Mouse (Mus musculus) CH12F3 (cell line): Measurements from ENCODE around the gene Dusp18.
"Not testable (repeated sequence)": the region's sequence is repeated elsewhere in the genome, so short reads cannot be mapped to it uniquely, and the experiment has no call there.

Experiments used
- in situ Hi-C: fragments of 300-500 bp; cut with MboI; formaldehyde crosslinking; loops from 2 replicates; pipeline ENCODE4 v1.14.3; 2020; ENCODE audit warnings: low sequenced_read_pairs

The Dusp18 gene

DNA sequence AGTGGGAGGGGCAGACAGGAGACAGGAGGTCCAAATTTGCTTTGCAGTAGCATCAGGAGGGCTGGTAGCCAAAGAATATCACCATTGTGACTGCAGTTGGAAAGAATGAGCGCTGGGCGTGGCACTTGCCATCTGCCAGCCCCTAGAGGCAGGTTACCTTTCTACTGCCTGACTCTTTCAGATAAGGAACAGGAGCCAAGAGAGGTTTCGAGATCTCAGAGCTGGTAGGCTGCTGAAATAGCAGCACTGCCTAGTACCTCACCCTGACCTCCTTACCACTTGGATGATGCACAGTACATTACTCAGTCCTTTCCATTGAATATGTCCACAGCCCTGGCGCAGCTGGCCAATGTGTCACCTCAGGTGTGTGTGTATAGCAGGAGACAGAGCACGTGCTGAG, 7.7 kb upstream of the Dusp18 start:
- in situ Hi-C loops = no loop called here

DNA sequence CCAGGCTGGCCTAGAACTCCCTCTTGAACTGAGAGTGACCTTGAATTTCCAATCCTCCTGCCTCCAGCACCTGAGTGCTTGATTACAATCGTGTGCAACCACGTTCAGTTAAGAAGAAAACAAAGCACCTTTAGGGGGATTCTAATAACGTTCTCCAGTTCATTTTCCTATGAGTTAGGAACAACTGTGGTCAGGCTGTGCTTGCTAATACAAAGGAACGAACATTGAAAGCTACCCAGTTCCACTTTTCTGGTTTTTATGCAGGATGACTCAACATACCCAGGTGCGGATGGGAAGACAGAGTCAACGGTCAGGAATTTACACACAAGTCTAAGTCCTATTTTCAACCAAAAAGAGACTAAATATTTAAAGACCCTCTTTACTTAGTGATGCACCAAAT, 1.1 kb upstream of the Dusp18 start:
- in situ Hi-C loops = no loop called here

DNA sequence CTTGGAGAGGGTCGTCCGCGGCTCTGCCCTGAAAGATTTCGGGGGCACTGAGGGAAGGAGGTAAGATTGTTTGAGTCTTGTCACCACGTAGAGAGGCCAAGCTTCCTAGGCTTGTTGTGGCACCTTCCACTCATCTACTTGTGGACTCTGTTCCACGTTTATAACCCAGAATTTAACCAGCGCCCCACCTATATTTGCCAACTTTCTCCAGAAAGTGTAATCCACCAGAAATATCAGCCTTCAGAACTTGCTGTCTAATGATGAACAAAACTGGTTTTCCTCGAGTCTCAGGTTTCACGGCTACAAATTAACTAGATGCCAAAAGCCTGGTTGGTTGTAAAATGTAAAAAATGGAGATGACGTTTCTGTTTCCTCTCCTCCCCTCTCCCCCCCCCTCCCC, 418 bp downstream of the Dusp18 start:
- in situ Hi-C loops = no loop called here

DNA sequence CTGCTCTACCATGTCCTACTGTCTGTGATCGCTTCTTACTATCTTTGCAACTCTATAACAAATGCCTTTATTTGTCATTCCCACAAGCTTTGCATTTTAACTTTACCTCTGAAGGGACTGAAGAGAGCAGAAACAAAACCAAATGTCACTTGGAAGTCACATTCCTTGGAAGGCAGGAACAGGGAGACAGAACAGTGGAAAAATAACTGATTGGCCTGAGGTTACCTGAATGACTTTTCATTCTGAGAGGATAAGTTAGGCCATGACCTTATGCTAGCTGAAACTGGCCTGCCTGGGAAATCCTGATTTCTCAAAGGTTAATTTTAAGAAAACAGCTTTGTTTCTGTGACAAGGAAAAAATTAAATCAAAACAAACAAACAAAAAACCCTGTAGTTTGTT, 893 bp downstream of the Dusp18 start:
- in situ Hi-C loops = no loop called here

DNA sequence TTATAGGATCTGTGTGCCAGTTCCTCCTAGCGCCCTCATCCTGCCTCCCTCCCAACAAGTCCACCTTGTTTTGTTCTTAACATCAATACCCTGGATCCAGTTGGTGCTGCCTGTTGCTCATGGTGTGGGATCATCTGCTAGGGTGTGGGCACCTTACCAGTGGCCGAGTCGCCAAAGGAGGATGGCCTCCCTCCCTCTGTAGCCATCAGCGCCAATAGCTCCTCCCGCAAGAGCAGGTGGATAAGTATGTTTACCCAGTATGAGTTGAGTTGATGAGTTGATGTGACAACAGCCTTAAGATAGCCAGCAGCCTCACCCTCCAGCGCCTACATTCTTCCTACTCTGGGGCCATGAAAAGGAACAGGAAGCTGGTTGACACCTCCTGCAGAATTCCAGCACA, 5.3 kb downstream of the Dusp18 start:
- in situ Hi-C loops = no loop called here

DNA sequence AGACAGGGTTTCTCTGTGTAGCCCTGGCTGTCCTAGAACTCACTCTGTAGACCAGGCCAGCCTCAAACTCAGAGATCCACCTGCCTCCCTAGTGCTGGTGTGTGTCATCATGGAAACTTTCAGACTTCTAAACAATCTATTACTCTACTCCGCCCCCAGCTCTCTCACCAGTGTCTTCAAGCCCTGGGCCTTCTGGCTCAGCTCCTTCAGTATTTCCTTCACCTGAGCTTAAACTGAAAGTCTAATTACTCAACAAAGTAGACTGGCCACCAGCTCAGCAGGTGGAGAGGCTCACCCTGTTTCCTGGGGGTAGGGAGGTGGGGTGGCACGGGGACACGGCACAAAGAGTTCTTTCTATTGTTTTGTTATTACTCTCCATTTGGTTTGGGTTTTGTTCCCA, 7.5 kb downstream of the Dusp18 start:
- in situ Hi-C loops = no loop called here

DNA sequence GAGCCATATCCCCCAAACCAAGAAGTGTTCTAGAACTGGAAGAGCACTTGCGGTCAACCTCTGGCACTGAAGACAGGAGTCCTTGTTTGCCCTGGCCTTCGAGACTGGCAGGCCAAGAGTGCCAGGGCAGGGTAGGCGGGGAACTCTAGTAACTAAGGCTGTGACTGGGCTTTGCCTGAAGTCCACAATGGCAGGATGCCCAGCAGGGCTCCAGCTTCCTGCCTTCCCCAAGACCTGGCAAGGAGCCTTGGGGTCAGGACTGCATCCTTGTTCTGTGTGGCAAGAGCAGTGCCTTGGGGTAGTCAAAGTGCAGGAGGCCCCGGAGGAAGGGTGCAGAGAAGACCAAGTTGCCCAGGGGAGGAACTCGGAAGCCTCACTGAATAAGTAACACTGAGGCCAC, 8.0 kb downstream of the Dusp18 start:
- in situ Hi-C loops = no loop called here

DNA sequence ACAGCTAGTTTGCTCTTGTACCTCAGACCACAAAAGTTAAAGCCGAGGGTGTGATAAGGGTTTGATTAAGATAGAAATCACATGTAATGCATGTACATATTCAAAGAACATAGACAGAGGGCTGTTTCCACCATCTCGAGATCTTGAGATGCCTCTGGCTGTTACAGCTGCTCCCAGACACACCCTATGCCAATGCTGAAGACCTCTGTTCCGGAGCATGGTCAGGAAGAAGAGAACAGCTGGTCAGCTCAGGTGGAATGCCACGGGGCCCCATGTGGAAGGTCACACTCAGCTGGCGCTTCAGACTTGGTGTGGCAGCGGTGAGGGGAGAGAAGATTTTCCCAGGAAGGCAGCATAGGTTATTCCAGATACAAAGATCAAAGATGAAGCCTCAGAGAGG, 9.6 kb downstream of the Dusp18 start:
- in situ Hi-C loops = no loop called here

DNA sequence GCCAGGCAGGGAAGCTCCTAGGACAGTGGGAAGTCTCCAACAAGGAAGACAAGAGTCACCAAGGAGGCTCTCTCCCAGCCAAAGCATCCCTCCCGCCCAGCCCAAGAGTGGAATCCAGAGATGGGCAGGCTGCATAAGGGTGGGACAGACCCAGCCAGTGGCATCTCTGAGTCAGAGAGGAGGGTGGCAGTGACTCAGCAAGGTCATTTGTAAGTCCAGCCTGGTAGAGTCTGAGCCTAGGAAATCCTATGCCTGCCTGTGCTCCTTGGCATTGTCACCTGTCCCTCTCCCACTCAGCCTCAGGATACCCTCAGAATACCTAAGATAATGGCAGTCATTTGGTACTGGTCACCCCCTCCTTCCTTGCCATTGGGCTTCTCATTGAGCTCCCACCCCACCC, 10.4 kb downstream of the Dusp18 start:
- in situ Hi-C loops = no loop called here

DNA sequence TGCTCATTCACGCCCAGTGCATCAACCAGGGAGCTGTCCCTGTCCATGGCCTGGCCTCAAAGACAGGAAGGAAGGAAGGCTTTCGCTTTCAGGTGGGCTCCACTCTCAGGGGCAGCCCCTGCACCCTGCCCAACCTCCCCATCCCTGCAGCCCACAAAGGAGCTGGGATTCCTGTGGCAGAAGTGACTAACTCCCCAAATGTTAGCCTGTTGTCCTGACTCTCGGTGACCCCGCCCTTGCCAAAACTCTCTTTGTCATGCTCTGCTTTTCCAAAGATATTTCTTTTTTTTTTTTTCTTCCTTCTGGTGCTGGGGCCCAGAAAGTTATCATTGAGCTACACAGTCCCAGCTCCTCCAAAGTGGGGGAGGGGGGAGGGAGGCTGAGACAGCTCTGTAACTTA, 14.2 kb downstream of the Dusp18 start:
- in situ Hi-C loops = no loop called here

DNA sequence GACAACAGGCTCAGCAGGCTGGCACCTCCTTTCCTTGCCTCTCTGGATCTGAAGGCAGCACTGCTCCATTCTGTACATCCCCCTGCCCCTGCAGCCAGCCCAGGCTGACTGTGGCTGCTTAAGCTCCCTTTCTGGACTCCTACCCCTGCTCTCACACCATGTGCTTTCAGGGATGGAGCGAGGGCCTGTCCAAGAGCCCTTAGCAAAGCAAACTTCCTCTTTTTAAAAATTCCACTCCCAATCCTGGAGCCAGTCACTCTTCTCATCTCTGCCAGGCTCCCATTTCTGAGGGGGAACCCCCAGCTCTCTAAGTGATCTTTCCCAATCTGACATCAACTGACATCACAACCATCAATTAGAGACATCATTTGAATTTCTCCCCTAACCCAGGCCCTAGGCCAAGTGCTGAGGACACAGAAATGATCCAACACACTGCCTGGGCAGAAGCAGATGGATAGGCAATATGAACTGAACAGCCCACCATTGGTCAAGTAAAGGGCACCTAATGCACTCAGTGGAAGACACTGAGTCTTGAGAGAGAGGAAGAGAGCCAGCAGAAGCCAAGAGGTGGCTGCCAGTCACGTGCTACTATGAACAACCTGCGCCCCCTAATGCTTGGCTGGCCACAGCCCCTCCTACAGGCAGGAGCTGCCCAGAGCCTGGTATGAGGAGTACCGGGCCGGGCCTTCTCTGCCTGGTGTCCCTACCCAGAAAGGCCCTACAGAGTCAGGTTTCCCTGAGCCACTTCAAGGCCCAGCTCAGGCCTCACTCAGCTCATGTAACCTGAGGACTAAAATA, 15.7 kb downstream of the Dusp18 start:
- in situ Hi-C loops = no loop called here

DNA sequence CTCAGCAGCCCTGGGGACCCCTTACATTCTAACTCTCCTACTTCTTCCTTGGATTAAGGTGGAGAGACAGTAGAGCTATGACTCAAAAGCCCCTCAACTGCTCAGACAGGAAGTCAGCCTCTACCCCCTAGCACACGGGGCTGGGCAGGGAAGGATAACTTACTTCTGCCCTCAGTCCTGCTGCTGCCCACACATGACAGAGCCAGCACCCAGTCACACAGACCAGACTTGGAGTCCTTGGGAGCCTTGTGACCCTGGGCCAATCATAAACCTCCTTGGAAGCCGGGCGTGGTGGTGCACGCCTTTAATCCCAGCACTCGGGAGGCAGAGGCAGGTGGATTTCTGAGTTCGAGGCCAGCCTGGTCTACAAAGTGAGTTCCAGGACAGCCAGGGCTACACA, 16.4 kb downstream of the Dusp18 start:
- in situ Hi-C loops = not testable (repeated sequence)

DNA sequence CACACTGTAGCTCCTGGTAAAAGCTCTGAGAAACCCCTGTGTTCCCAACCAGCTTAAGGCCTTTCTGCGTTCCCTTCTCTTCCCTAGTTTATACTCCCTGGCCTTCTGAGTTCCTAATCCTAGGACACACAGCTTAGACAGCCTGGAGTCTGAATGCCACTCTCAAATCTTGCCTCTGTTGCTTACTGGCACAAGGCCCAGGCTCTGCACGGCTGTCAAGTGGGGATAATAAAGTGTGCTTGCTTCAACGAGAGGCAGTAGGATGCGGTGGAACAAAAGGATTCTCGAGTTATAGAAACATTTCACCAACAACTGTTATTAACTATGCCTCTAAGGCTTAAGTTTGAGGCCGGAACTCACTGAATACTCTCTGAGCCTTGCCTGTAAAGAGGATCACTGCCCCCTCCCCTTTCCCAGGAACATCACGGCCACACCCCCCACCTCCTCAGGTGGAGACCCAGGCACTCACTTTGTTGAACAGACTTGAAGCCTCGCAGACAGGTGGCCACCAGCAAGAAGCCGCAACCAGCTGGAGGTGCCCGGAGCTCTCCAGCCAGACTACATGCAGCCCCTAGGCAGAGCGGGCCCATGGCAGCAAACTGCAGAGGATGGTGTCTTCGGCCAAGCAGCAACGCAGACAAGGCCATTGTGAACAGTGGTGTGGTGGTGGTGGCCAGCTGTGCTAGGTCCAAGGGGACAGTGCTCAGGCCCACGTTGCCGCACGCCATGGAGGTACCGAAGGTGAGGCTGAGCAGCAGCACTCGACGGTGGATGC, 17.2 kb downstream of the Dusp18 start:
- in situ Hi-C loops = no loop called here

DNA sequence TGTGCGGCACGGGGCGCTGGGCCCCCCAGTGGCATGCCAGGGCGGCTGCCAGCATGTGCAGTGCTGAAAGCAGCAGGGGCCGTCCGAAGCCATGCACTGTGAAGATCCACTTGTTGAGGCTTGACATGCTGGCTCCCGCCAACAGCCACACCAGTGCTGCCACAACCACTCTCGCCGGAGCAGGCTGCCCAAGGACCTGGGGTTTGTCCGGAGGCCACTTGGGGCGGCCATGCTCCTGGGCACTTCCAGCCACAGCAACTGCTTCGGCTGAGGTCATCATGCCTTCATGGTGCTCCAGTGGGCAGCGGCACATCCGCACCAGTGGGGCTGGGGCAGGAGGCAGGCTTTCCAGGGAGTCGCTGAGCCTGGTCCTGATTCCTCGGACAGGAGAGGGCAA, 17.8 kb downstream of the Dusp18 start:
- in situ Hi-C loops = no loop called here

DNA sequence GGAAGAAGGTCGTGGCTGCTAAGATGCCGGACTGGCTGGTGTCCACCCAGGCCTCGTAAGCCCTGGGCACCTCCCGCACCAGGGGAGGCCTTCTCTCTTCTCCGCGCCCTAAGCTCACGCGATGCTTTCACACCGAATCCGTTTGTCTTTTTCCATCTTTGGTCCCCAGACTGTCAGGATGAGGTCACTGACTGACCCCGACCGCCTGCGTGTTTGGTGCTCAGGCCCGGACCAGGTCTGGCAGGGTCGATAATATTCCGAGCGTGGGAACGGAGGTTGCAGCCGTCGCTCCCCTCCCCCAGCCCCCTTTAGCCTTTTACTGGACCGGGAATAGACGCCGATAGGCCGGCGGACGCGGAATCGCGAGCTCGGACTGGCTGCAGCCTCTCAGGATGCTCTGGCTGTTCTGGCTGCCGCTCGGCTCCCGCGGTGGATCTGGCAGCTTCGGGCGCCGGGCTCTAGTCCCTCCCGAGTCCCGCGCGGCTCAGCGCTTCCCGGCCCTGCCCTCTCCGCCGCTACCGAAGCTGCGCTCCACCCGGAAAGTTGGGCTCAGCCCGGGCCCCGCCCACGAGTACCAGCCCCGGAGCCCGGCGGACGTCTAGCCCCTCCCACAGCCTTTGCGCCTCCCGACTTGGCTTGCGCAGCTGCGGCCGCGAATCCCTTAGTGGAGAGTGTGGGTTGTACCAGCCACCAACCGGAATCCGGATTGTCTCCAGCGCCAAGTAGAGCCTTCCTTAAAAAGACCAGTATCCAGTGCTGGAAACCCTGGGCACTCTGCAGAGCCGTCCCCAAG, 18.5 kb downstream of the Dusp18 start:
- in situ Hi-C loops = no loop called here

DNA sequence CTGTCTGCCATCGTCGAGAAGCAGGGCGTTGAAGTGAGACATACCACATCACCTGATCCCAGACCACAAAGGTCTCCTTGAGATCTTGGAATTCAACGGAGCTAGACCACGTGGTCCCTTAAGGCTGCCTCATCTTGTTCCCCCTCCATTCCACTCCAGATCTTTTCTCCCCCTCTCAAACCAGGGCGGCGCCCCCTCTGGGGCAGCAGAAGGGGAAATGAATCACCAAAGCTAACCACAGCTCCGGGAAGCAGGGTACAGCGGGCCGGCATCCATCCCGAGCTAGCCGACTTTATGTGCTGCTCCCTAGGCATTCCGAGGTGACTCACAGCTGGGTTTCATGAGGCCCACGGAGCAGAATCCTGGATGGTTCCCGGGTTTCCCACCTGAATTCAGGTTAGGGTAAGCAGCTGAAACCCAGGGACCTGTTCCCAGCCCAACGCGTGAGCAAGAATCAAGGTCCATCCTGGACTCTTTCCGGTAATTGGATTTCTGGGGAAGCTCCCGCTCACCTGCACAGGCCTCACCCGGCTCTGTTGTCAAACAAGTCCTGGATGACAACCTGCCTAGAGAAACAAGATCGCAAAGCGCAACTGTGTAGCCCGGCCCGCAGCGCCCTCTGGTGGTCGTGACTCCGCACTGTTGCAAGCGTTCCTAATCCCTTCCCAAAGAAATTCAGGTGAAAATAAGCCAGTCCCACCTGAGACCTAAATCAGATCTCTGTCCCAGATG, 19.2 kb downstream of the Dusp18 start, which contains the start of gene Slc35e4:
TSS of gene Slc35e4 (minus strand) at position 556 of the 732 bp plus-strand sequence.
- in situ Hi-C loops = no loop called here

DNA sequence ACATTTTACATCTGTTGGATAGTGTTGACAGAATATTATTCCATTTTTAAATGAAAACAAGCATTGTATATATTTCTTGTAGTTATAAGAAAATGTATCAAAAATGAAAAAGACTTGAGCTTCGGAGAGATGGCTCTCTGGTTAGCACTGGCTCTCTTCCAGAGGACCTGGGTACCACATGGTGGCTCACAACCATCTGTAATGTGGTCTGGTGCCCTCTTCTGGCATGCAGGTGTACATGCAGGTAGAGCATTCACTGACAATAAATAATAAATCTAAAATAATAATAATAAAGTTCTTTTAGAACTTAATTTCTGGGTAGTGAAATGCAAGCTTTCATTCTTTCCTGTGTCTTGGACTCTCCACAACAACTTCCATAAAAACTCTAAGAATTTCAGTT, 23.7 kb downstream of the Dusp18 start:
- in situ Hi-C loops = no loop called here

DNA sequence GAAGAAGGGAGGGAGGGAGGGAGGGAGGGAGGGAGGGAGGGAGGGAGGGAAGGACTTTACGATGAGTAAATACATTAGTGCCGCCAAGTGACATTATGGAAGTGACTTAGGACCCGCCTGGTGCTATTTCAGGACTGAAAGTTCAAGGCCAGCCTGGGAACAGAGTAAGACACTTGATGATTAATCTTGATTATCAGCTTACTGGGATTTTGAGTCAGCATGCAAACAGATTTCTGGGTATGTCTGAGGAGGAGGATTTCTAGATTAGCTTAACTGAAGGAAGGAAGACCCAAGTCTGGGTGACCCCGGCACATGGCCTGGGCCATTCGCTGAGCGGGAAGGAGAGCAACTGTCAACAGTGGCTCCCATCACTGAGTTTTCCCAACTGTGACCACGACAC, 25.4 kb downstream of the Dusp18 start:
- in situ Hi-C loops = no loop called here

DNA sequence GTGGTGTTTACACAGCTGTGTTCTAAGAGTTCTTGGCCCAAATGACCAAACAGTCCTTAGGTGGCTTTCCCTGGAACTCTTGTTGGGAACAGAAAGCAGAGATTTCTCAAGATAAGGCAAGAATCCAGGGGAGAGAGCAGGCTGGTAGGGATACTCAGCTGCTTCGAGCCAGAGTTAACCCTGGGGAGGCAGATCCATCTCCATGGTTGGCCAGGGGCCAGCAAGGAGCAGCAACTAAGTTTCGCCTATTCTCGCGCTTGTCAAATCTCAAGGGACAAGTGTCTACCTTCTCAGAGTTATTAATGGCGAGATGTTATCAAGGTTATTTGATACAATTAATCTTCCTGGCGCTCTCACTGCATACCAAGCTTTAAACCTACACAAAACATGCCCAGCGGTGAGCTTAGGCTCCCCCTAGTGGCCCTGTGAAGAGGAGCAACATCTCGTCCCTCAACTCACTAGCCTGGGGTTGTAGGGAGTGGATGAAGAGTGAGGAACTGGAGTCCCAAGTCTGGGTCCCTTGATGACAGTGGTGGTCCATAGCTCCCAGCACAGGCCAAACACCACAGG, 26.3 kb downstream of the Dusp18 start:
- in situ Hi-C loops = no loop called here

DNA sequence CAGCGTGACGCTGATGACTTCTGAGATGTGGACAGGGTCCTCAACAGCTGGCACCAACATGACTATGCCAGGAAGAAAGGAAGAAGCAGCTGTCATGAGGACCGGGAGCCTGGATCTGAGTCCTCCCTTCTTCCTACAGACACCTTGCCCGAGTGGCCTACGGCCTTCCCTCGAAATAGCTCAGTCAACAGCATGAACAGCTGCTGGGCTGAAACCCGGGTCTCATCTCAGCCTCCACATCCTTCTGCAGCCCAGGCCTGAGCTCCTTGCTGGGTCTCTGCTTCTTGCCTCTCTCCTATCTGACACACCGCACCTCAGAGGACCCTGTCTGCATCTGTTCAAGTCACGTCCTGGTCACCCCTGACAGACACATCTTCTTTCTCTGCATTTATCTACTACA, 27.1 kb downstream of the Dusp18 start:
- in situ Hi-C loops = no loop called here

DNA sequence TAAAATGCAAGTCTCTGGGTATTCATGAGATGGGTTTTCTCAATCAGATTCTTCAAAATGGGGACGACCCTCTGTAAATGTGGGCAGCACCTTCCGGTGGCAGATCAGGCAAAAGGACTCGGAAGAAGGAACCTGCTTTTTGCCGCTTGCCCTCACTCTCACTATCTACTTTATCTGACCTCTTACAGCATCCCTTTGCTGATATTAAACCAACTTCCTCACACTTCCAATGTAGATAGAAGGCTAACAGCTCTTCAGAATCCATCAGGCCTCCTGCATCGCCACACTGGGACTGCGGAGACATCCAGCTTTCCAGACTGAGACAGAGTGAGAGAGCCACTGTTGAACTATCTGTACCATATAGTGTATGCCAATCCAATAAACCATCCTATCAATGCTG, 27.7 kb downstream of the Dusp18 start:
- in situ Hi-C loops = no loop called here
